Mouse (Mus musculus): Measurements from ENCODE around the gene Tbx1.

DNA sequence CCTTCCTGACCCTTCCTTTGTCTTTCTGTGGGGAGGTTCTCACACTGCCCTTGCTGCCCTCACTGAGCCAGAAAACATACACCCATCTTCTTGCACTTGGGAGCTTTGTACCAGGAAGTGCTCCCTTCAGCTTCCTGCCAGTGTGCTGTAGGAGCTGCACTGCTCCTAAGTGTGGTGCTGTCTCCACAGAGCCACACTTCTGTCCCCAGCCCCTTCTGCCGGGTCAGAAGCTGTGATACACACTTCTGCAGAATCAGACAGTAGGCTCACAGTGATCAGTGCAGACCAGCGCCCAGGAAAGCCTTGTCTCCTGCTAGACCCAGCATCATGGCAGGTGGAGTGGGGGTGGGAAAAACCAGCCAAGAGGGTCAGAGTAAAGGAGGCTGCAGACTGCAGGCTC is 42.3 kb upstream of the Tbx1 start:
- TF ChIP-seq POLR2A (IDR thresholded peaks at IDR 0.05; ENCODE audit: insufficient read depth, low read length) (no peak), CTCF (IDR thresholded peaks at IDR 0.05; ENCODE audit: low read depth, low read length) (no peak), EP300 (IDR thresholded peaks at IDR 0.05; ENCODE audit: insufficient read depth, low read depth, low read length) (no peak)
